Mouse (Mus musculus) intestine, postnatal 0 days (tissue): Measurements from ENCODE around the gene Itih2. TPM values are rescaled to one million over a fixed set of nuclear protein-coding genes. Genes with fewer than 3 reads are reported as not detected.

Source experiments
- ATAC-seq: fragments of 200-750 bp; cut with Nextera tagmentation; 2 replicates; pipeline ENCODE4 v1.8.0; 2017; ENCODE audit warnings: mild to moderate bottlenecking, moderate TSS enrichment, moderate library complexity
- H3K27ac ChIP-seq: fragments of 300-500 bp; sonication (generic); 2 replicates; pipeline ENCODE4 v1.5.1; 2014; ENCODE audit warnings: mild to moderate bottlenecking, low read depth, low read length, moderate library complexity
- H3K27me3 ChIP-seq: fragments of 300-500 bp; sonication (generic); replicated peaks from 2 replicates; pipeline ENCODE4 v1.6.1; 2014; ENCODE audit warnings: low read length, mixed read lengths; ENCODE audit not compliant: control insufficient read depth, insufficient read depth
- H3K36me3 ChIP-seq: fragments of 300-500 bp; sonication (generic); 2 replicates; pipeline ENCODE4 v1.6.1; 2014; ENCODE audit warnings: mild to moderate bottlenecking, moderate library complexity; ENCODE audit not compliant: control insufficient read depth, insufficient read depth
- H3K4me1 ChIP-seq: fragments of 300-500 bp; sonication (generic); replicated peaks from 2 replicates; pipeline ENCODE4 v1.6.1; 2014; ENCODE audit warnings: antibody characterized with exemption, low read length, mixed read lengths; ENCODE audit not compliant: control insufficient read depth, insufficient read depth
- H3K4me2 ChIP-seq: fragments of 300-500 bp; sonication (generic); replicated peaks from 2 replicates; pipeline ENCODE4 v1.6.1; 2014; ENCODE audit warnings: low read depth, mild to moderate bottlenecking, moderate library complexity
- H3K4me3 ChIP-seq: fragments of 300-500 bp; sonication (generic); 2 replicates; pipeline ENCODE4 v1.5.1; 2014; ENCODE audit warnings: low read depth, low read length
- H3K9ac ChIP-seq: fragments of 300-500 bp; sonication (generic); 2 replicates; pipeline ENCODE4 v1.6.1; 2014; ENCODE audit warnings: mild to moderate bottlenecking, low read depth, low read length
- H3K9me3 ChIP-seq: fragments of 300-500 bp; sonication (generic); 2 replicates; pipeline ENCODE4 v1.6.1; 2016; ENCODE audit warnings: mixed run types; ENCODE audit not compliant: control insufficient read depth
- CTCF ChIP-seq: sonication (generic); IDR thresholded peaks from 2 replicates; pipeline ENCODE4 v1.5.1; 2016; ENCODE audit warnings: low read depth, mild to moderate bottlenecking, control low read depth, antibody characterized with exemption, moderate library complexity
- WGBS: fragments of 180-500 bp; shearing (Covaris S2); extraction: QIAGEN DNeasy Blood & Tissue Kit; methylation state at CpG from one replicate; pipeline ENCODE4 v1.1.7; 2014; 5-methylcytosine and 5-hydroxymethylcytosine counted together
- polyA plus RNA-seq: library from polyadenylated mRNA; unstranded; fragments of >200 nt; fragmentation: Nextera tagmentation; extraction: Ambion mirVana; gene quantifications from 2 replicates; pipeline ENCODE4 v1.2.1, GENCODE M21; 2015

Gene Itih2
- 0.10 and 0.37 TPM in 2 replicates for polyA plus RNA-seq

DNA sequence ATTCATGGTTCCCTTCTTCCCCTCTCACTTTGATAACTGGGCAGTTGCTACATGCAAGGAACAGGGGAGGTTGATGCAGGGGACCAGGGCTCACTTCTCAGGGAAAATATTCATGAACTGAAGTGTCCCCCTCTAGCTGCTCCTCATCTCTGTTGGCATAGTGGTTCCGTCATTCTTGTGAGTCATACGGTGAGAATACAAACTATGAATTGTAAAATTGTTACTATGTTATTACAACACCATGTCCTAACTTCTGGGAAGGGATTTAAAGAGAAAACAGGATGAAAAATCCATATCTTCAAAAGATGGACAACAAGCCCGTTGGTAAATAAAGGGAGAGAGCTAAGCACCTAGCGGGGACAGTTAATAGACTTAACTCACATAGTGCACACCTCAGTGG lies at the start of gene Itih2:
Itih2 (minus strand) TSS at position 101 of the 400 bp plus-strand sequence.
- no peaks in the 10 kb centered on the region for H3K4me1 ChIP-seq
- no peak within 1 kb of the TSS for H3K4me3 ChIP-seq
- no peak for TF ChIP-seq CTCF
- no peaks in the 10 kb centered on the region for H3K36me3 ChIP-seq
- no peak within 1 kb of the TSS for H3K27ac ChIP-seq
- ATAC-seq, result no peak
- H3K9ac ChIP-seq, result no peak within 1 kb of the TSS
- no peaks in the 10 kb centered on the region for H3K9me3 ChIP-seq
- WGBS, result 79% methylated on average over 4 of the region's 4 CpGs
- H3K27me3 ChIP-seq, result no peaks in the 10 kb centered on the region
- H3K4me2 ChIP-seq, result no peak within 1 kb of the TSS

DNA sequence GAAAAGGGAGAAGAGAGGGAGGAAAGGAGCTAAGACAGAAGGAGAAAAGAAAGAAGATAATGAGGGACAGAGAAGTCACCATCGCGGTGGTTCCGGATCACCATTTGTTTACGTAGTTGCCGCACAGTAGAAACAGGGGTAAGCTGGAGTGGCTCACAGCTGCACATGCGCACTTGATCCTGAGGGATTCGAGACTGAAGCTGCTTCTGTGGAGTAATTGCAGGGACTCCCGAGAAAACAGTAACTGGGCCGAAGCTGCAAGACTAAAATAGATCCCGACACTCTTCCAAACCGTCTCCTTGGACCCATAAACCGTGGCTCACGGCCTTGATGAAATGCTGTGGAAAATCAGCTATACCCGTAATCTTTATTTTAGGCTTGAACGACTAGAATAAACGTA lies 38.8 kb upstream of the Itih2 start:
- ATAC-seq, result no peak
- Histone ChIP-seq H3K36me3 (no peaks in the 10 kb centered on the region), H3K4me2 (no peak overlapping the region), H3K27me3 (no peaks in the 10 kb centered on the region), H3K4me1 (no peaks in the 10 kb centered on the region), H3K9me3 (no peaks in the 10 kb centered on the region), H3K9ac (no peak overlapping the region), H3K27ac (no peak overlapping the region), H3K4me3 (no peak overlapping the region)
- 84% methylated on average over 16 of the region's 16 CpGs for WGBS
- TF ChIP-seq CTCF, result no peak

DNA sequence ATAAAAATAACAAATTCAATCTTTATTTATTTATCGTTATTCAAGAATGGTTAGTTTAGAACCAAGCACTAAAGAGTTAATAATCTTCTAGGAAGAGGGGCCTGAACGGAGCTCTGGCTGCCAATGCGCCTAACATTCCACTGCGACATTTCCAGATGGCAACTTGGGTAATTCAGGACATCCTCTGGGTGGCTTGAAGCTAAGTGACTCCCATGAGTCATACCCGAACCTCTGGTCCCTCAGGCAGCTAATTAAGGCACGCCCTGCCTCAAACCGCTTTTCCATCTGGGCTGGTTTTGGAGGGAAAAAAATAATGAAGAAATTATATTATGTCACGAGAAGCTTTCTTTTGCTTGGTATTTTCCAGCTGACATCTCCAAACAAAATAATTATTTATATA lies 36.8 kb upstream of the Itih2 start:
- Histone ChIP-seq H3K4me2 (no peak overlapping the region), H3K4me3 (no peak overlapping the region), H3K27ac (no peak overlapping the region), H3K9ac (no peak overlapping the region), H3K27me3 (no peaks in the 10 kb centered on the region), H3K4me1 (no peaks in the 10 kb centered on the region), H3K9me3 (no peaks in the 10 kb centered on the region), H3K36me3 (no peaks in the 10 kb centered on the region)
- ATAC-seq, result no peak
- 46% methylated on average over 8 of the region's 8 CpGs for WGBS
- TF ChIP-seq CTCF, result no peak

DNA sequence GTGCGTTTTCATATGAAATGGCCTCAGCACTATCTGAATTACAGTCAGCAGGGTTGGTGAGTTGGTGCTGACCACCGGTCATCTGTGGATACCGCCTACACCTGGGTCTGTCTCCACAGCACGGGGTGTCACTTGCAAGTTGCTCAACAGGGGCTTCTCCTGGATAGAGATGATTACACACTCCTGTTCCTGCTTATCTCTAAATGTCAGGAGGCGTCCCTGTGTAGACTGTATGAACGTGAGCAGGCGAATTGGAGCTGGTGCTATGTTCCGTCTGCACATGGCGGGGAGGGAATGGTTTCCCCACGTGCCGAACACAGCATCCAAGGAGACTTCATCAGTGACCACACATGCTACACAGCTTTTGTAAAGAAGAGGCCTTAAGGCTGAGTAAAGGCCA lies 36.1 kb upstream of the Itih2 start:
- 88% methylated on average over 11 of the region's 11 CpGs for WGBS
- Histone ChIP-seq H3K4me3 (no peak overlapping the region), H3K4me1 (no peaks in the 10 kb centered on the region), H3K27me3 (no peaks in the 10 kb centered on the region), H3K36me3 (no peaks in the 10 kb centered on the region), H3K9ac (no peak overlapping the region), H3K9me3 (no peaks in the 10 kb centered on the region), H3K27ac (no peak overlapping the region), H3K4me2 (no peak overlapping the region)
- ATAC-seq, result no peak
- TF ChIP-seq CTCF, result no peak

DNA sequence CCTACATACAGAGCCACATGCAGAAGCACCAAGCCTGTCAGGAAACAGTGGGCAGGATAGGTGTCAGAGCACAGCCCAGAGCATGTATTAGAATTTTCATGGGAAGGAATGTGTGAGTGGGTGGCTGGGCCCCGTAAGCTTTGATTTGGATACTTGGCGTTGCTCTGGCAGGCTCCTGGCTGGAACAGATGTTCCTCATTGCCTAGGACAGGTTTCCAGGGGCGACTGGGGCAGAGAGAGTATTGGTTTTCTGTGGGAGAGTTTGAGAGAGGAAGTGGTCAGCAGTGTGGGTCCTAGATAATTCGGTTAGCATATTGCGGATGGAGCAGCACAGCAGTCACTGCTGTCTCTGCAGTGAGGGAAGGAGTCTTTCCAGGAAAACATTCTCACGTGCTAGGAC lies 35.4 kb upstream of the Itih2 start:
- no peak overlapping the region for H3K9ac ChIP-seq
- H3K4me3 ChIP-seq, result no peak overlapping the region
- H3K27ac ChIP-seq, result no peak overlapping the region
- no peaks in the 10 kb centered on the region for H3K9me3 ChIP-seq
- no peak for ATAC-seq
- no peak overlapping the region for H3K4me2 ChIP-seq
- no peak for TF ChIP-seq CTCF
- H3K36me3 ChIP-seq, result no peaks in the 10 kb centered on the region
- no peaks in the 10 kb centered on the region for H3K4me1 ChIP-seq
- WGBS, result 64% methylated on average over 6 of the region's 6 CpGs
- no peaks in the 10 kb centered on the region for H3K27me3 ChIP-seq

DNA sequence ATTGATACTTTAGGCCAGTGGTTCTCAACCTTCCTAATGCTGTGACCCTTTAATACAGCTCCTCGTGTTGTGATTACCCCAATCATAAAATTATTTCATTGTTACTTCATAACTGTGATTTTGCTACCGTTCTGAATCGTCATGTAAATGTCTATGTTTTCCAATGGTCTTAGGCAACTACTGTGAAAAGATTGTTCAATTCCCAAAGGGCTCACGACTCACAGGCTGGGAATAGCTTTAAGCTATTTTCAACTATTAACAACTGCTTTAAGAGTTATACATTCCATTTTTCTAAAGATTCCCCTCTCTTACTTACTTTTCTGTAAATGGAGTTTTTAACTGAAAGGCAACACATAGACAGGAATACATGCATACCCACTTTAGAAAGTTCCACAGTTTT lies 30.8 kb upstream of the Itih2 start:
- no peaks in the 10 kb centered on the region for H3K4me1 ChIP-seq
- no peak for ATAC-seq
- H3K9me3 ChIP-seq, result no peaks in the 10 kb centered on the region
- no peaks in the 10 kb centered on the region for H3K27me3 ChIP-seq
- no peak overlapping the region for H3K4me3 ChIP-seq
- no peak overlapping the region for H3K4me2 ChIP-seq
- no peaks in the 10 kb centered on the region for H3K36me3 ChIP-seq
- TF ChIP-seq CTCF, result no peak
- no peak overlapping the region for H3K27ac ChIP-seq
- WGBS, result 91% methylated on average over 4 of the region's 4 CpGs
- no peak overlapping the region for H3K9ac ChIP-seq

DNA sequence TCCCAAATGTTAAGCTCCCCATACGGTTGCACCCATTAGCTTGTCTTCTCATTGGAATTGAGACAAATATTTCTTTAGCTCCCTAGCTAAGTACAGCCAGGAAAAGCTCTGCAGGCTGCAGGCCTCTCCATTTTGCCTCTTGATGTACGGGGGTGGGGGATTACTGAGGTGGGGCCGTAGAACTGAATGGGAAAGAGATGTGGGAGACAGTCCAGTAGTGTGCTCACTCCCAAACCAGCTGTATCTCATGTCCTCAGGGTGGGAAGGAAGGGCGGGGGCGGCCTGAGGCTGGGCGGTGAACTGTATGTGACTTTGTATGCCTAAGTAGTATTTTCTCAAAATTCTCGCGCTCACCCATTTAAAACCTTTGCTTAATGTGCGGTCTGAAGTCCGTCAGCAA lies 26.0 kb upstream of the Itih2 start:
- H3K9ac ChIP-seq, result no peak overlapping the region

More for the DNA sequence above, 26.0 kb upstream of the Itih2 start:
- ATAC-seq, result no peak
- H3K27ac ChIP-seq, result no peak overlapping the region
- no peaks in the 10 kb centered on the region for H3K9me3 ChIP-seq
- 73% methylated on average over 10 of the region's 10 CpGs for WGBS
- no peaks in the 10 kb centered on the region for H3K27me3 ChIP-seq
- TF ChIP-seq CTCF, result no peak
- H3K4me3 ChIP-seq, result no peak overlapping the region
- H3K4me2 ChIP-seq, result no peak overlapping the region
- peaks cover 5% of the 10 kb centered on the region; the same call in 1 of the 2 replicates for H3K4me1 ChIP-seq
- no peaks in the 10 kb centered on the region for H3K36me3 ChIP-seq
